Mouse (Mus musculus) G1E (cell line): ENCODE measurements around the gene Retreg1. TPM values are rescaled to one million over a fixed set of nuclear protein-coding genes. Genes with fewer than 3 reads are reported as not detected.

Source experiments
- ATAC-seq: 2 replicates; pipeline ENCODE4 v1.8.0; 2016; ENCODE audit warnings: mild to moderate bottlenecking; ENCODE audit not compliant: insufficient number of reproducible peaks, poor library complexity, low FRiP score, severe bottlenecking; ENCODE audit errors: extremely low read depth
- DNase-seq: peaks from one replicate; pipeline ENCODE4 v3.0.0; 2012; ENCODE audit warnings: low spot score
- H3K27me3 ChIP-seq: 2 replicates; pipeline ENCODE4 v1.6.1; 2012; ENCODE audit warnings: mild to moderate bottlenecking, low read length, inconsistent platforms; ENCODE audit not compliant: insufficient read depth
- H3K36me3 ChIP-seq: replicated peaks from 2 replicates; pipeline ENCODE3; 2012; ENCODE audit warnings: mild to moderate bottlenecking, inconsistent platforms
- H3K4me1 ChIP-seq: 2 replicates; pipeline ENCODE4 v1.6.1; 2012; ENCODE audit warnings: low read depth, low read length, inconsistent platforms, mixed read lengths; ENCODE audit not compliant: insufficient read depth
- H3K4me3 ChIP-seq: 2 replicates; pipeline ENCODE4 v1.5.1; 2012; ENCODE audit warnings: low read depth, mild to moderate bottlenecking, inconsistent platforms, low read length, moderate library complexity, mixed read lengths
- H3K9me3 ChIP-seq: replicated peaks from 2 replicates; pipeline ENCODE4 v1.6.1; 2012; ENCODE audit warnings: inconsistent platforms
- CTCF ChIP-seq: IDR thresholded peaks from 2 replicates; pipeline ENCODE4 v1.5.1; 2012; ENCODE audit warnings: low read depth, low read length, inconsistent platforms, mixed read lengths
- GATA1 ChIP-seq: IDR thresholded peaks from 2 replicates; pipeline ENCODE4 v1.6.1; 2012; ENCODE audit warnings: borderline replicate concordance, low read length, inconsistent platforms, mixed read lengths
- GATA2 ChIP-seq: IDR thresholded peaks from 2 replicates; pipeline ENCODE4 v1.6.1; 2012; ENCODE audit warnings: low read depth, low read length, inconsistent platforms, borderline replicate concordance
- POLR2AphosphoS5 ChIP-seq: IDR thresholded peaks from 2 replicates; pipeline ENCODE4 v1.6.1; 2012; ENCODE audit warnings: low read depth, low read length, inconsistent platforms; ENCODE audit not compliant: insufficient replicate concordance
- TAL1 ChIP-seq: conservative IDR thresholded peaks from 2 replicates; pipeline ENCODE4 v1.6.1; 2012; ENCODE audit warnings: low read depth, low read length, inconsistent platforms, mixed read lengths
- polyA plus RNA-seq: library from polyadenylated mRNA; stranded (reverse); fragments of >175 nt; gene quantifications from 2 replicates; pipeline ENCODE4 v1.2.3, GENCODE M21; 2012
- total RNA-seq, 2 experiments: library from RNA; stranded (forward) in 1 of 2; stranded (reverse) in 1 of 2; fragments of 200-1000 nt in 1 of 2; fragments of >200 nt in 1 of 2; fragmentation: Nextera tagmentation in 1 of 2; gene quantifications; 2 replicates each; pipeline ENCODE4 v1.2.3; 2014 to 2017

The Retreg1 gene
- total and polyA plus RNA-seq, 3 experiments = 0.16 TPM; not detected in 2

DNA sequence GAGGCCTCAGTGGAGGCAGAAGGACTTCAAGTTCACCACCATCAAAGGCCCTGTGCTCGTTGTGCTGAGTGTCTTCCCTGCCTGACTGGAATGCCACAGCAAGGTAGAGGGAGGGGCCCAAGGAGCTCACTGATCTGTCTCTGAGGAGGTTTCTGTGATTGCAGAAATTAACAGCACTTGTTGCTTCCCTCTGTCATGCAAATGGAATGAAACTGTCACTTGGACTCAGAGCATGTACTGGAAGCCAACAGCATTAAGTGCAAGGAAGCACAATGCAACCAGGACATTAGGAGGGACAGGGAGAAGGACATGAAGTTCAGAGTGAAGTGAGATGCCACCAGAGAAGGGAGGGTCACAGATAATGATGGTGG, 67.5 kb downstream of the Retreg1 start:
- H3K36me3 ChIP-seq = no peaks in the 10 kb centered on the region
- H3K4me3 ChIP-seq = no peak overlapping the region
- no peaks in the 10 kb centered on the region for H3K4me1 ChIP-seq
- no peaks in the 10 kb centered on the region for H3K27me3 ChIP-seq
- H3K9me3 ChIP-seq = peaks cover 31% of the 10 kb centered on the region
- TF ChIP-seq TAL1 (no peak), GATA2 (no peak), GATA1 (no peak), CTCF (no peak), POLR2AphosphoS5 (no peak)
- no peak for DNase-seq
- ATAC-seq = no peak

DNA sequence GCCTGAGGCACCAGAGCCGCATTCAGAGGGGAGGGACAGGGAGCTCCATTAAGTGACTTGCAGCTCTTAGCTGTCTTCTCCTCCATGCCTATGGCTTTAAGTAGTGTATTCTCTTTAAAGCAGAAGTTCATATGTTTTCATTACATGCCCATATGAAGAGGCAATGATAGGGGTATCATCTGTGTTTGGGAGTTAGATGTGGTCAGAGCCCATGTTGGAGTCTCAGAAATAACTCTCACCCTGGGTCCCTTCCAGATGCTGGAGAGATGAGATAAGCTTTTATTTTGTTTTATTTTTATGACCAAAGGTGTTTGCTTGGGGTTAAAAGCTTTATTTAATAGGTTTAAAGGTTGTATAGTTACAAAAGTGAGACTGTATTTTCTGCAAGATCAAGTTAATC, 67.9 kb downstream of the Retreg1 start:
- DNase-seq = no peak
- no peak for TF ChIP-seq POLR2AphosphoS5
- no peak for TF ChIP-seq TAL1
- no peak for TF ChIP-seq GATA2
- TF ChIP-seq GATA1 = no peak
- no peak for TF ChIP-seq CTCF
- peaks cover 28% of the 10 kb centered on the region for H3K9me3 ChIP-seq
- no peaks in the 10 kb centered on the region for H3K36me3 ChIP-seq
- H3K4me3 ChIP-seq = no peak overlapping the region
- no peaks in the 10 kb centered on the region for H3K4me1 ChIP-seq
- ATAC-seq = no peak
- H3K27me3 ChIP-seq = no peaks in the 10 kb centered on the region

DNA sequence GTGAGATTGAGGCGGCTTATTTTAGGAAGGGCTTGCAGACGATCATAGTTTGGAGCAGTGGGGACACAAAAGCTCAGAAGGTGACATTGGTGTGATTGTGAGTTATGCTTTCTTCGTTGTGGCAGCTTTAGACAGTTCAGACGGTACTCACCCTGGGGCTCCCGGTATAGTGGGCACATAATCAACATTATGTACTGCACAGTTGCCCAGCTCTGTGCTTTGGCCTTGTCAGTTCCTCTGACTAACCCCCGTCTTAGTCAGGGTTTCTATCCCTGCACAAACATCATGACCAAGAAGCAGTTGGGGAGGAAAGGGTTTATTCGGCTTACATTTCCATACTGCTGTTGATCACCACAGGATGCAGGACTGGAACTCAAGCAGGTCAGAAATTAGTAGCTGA, 69.9 kb downstream of the Retreg1 start:
- H3K27me3 ChIP-seq = no peaks in the 10 kb centered on the region
- no peak for TF ChIP-seq POLR2AphosphoS5
- TF ChIP-seq GATA1 = no peak
- TF ChIP-seq GATA2 = no peak
- TF ChIP-seq TAL1 = no peak
- H3K36me3 ChIP-seq = no peaks in the 10 kb centered on the region
- DNase-seq = no peak
- no peak overlapping the region for H3K4me3 ChIP-seq
- no peak for ATAC-seq
- peaks cover 20% of the 10 kb centered on the region for H3K9me3 ChIP-seq
- no peaks in the 10 kb centered on the region for H3K4me1 ChIP-seq

DNA sequence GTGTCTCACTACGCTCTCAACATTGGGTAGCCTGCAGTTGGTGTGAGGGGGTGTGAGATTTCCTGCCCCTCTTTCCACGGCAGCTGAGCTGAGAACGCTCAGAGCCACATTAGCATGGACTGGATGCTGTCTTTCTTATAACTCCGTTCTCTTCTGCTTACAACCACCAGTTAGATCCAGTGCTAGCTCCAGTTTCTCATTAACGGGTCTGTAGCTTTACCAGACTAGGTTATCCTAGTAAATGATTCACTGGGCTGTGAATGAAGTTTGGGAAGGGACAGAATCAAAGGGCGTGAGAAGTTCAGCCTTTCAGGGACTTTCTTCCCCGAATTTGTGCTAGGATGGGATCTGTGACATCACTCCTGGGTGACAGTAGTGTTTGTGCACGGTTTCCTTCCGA, 70.7 kb downstream of the Retreg1 start:
- Histone ChIP-seq H3K4me1 (no peaks in the 10 kb centered on the region), H3K4me3 (no peak overlapping the region), H3K9me3 (peaks cover 22% of the 10 kb centered on the region), H3K27me3 (no peaks in the 10 kb centered on the region), H3K36me3 (no peaks in the 10 kb centered on the region)
- TF ChIP-seq GATA1 (no peak), POLR2AphosphoS5 (no peak), GATA2 (no peak), CTCF (no peak), TAL1 (no peak)
- ATAC-seq (no peak), DNase-seq (no peak)

DNA sequence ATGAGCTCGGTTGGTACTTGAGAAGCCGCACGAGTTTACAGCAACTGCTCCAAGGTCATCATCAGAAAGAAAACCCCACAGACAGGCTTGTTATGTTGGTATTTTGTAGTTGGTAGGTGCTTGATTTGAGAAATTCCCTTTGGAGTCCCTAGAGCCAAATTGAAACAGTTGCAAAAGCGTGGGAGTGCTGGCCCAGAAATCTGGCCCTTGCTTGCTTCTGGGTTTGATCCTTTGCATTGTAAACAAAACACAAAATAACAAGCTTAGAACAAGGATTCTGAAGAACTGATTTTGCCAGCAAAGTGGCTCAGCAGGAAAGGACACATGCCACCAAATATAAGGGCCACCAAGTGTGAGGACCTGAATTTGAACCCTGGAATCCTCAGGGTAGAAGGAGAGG, 71.2 kb downstream of the Retreg1 start:
- ATAC-seq = no peak
- H3K4me1 ChIP-seq = no peaks in the 10 kb centered on the region

DNA sequence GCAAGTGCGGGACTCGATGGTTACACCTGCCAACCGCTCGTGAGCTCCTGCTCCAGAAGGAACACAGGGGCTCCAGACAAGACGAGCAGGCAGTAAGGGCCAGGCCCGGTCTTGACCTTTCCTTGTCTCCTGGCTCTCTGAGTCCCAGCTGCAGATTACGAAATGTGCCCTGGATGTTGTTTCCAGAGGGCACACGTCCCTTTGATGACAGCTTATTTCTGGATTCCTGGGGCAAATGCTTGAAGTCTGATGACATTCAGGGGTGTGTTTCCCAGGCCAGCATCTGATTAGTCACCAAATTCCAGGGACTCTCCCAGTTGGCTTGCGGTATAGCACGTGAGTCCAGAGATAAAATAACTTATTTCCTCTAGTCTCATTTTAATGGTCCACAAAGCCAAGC, 72.0 kb downstream of the Retreg1 start:
- no peak overlapping the region for H3K4me3 ChIP-seq
- no peak for TF ChIP-seq CTCF
- no peaks in the 10 kb centered on the region for H3K27me3 ChIP-seq
- peaks cover 25% of the 10 kb centered on the region for H3K9me3 ChIP-seq
- no peak for ATAC-seq
- no peaks in the 10 kb centered on the region for H3K36me3 ChIP-seq
- H3K4me1 ChIP-seq = no peaks in the 10 kb centered on the region
- DNase-seq = no peak

More for the DNA sequence above, 71.2 kb downstream of the Retreg1 start:
- DNase-seq = no peak
- Histone ChIP-seq H3K9me3 (peaks cover 25% of the 10 kb centered on the region), H3K4me3 (no peak overlapping the region), H3K27me3 (no peaks in the 10 kb centered on the region), H3K36me3 (no peaks in the 10 kb centered on the region)
- TF ChIP-seq CTCF = no peak
- TF ChIP-seq GATA2 = no peak
- TF ChIP-seq POLR2AphosphoS5 = no peak
- no peak for TF ChIP-seq TAL1
- no peak for TF ChIP-seq GATA1

DNA sequence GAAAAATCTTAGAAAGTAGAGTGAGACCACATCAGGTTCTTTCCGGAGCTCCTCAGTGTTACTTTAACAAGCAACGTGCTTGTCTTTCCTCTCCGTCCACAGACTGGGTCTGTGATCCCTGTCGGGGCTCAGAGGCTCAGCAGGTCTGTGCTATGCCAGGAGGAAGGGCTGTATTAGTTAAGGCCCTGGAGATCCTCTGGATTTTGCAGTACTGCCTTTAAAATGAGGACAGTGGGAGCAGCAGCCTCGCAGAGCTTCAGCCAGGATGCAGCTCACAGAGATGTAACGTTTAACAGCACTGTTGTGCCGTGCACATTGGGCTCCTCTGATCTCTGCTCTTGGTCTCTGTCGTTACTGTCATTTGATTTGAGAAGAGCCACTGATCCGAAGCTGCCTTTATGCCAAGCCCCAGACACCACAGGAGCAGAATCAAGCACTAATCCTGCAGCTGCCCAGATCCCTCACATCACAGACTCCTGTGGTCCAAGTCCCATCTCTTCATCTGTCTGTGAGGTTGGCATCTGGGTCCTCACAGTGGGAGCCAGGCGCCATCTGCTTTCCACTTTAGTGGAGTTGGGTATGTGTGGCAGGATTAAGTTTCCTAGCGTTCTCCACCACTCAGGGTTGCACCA, 72.7 kb downstream of the Retreg1 start:
- H3K9me3 ChIP-seq = peaks cover 24% of the 10 kb centered on the region
- H3K4me1 ChIP-seq = no peaks in the 10 kb centered on the region
- no peak overlapping the region for H3K4me3 ChIP-seq
- no peak for TF ChIP-seq CTCF
- TF ChIP-seq POLR2AphosphoS5 = no peak
- TF ChIP-seq GATA1 = no peak
- no peak for TF ChIP-seq TAL1
- no peak for TF ChIP-seq GATA2
- H3K27me3 ChIP-seq = no peaks in the 10 kb centered on the region
- no peak for DNase-seq
- H3K36me3 ChIP-seq = no peaks in the 10 kb centered on the region
- ATAC-seq = no peak
